Mouse (Mus musculus) heart, adult 9 months (tissue): ENCODE results near the gene Asb13.

Source experiments
- DNase-seq, 2 experiments: peaks; one replicate each; pipeline ENCODE4 v3.0.0; 2022; ENCODE audit warnings: low spot score in 2 of 2

Gene Asb13

DNA sequence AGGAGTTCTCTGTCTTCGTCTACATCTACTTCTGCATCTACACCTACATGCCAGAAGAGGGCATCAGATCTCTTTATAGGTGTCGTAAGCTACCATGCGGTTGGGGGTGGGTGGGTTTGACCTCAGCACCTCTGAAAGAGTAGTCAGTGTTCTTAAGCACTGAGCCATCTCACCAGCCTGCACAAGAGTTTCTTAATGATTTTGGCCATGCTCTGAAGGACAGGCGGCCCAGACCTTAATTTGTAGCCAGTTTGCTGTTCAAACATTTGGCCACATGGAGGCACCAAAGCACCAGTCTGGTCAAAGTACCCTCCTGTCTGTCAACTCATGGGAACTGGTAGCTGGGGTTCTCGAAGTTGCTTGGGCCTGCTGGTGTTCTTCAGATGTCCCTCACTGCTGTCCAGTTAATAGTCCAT is 31.5 kb downstream of the Asb13 start:
- peak; percentile 52 to 64 for DNase-seq

DNA sequence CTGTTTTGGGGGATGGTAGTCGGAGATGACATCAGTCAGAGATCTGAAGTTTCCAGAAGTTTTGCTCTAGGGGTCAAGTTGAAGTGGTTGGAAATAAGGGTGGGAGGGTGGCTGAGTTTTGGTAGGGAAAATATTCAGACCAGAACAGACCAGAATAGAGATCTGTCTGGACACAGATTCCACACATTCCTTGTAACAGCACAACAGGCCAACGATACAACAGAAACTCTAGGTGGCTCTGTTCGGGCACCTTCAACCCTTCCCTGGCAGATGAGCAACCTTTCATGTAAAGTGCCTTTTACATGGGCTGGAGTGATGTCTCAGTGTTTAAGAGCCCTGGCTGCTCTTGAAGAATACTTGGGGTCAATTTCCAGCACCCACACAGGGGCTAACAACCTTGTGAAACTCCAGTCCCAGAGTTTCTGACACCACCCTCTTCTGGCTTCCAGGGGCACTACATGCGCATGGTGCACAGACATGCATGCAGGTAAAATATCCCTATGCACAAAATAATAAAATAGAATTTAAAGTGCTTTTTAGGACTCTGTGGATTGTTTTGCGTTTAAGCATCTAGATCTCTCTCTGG is 33.5 kb downstream of the Asb13 start:
- no peak for DNase-seq

DNA sequence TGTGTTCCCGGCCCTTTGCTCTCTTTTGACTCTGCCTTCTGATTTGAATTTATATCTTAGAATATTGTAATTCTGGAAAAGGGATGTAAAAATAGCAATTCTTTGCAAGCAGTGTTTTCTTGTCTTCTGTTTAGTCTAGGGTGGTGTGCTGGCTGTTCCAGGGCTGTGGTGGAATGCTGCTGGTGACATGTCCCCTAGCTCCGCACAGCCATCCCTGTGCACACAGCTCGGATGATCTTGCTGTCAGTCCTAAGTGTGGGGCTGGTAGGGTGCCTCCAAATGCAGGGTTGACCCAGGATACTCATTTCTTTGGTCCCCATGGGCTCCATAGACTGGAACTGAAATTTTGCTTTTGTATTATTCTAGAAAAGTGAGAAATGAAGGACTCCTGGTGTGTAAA is 34.2 kb downstream of the Asb13 start:
- DNase-seq = no peak

DNA sequence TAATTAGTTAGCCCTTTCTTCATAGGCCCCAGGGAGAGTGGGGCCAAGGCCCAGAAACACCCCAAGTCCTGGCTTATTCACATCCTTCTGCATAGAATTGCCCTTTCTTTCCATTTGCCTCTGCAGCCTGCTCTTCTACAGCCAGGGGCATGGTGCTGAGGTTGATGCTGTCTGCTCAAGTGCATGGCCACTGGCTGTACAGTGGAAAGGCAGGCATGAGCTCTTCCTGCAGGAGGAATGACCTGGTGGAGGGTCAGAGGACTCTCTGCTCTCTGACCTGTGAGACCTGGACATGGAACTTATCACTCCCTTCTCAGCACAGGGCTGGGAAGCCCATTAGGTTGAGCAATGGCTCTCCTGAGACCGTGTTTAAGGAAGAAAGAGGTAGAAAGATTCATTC is 35.8 kb downstream of the Asb13 start:
- no peak for DNase-seq

DNA sequence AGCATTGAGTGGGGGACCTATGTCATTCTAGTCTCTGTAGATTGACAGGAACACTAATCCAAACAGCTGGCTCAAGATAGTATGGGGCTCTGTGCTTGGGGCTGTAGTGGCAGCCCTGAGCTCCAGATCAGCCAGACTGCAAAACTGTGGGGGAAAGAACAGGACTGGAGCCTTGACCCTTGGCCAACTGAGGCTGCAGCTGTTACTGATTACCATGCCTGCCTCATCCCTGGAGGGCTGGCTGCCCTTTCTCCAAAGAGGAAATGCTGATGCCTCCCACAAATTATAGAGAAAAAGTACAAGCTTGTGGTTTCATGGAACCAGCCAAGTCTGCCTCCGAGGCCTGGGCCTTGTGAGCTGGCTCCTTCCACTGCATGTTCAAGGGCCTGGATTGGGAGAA is 36.2 kb downstream of the Asb13 start:
- DNase-seq = peak; percentile 18 to 40

DNA sequence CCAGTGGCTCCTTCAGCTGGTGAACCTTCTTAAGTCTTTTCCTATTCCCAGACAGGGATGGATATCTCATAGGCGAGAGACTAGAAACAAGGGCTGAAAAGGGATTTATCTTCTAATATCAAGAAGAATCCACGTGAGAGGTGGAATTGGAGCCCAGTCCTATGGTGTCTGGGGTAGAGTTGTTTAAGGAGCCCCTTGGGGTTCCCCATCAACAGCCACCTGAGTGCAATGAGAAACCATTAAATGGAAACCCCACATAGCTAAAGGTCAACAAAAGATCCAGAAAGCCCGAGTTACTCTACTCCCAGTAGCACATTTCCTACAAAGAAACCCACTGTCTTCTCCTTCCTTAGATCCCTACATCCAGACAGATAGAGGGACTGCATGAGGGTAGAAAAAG is 39.3 kb downstream of the Asb13 start:
- no peak for DNase-seq

DNA sequence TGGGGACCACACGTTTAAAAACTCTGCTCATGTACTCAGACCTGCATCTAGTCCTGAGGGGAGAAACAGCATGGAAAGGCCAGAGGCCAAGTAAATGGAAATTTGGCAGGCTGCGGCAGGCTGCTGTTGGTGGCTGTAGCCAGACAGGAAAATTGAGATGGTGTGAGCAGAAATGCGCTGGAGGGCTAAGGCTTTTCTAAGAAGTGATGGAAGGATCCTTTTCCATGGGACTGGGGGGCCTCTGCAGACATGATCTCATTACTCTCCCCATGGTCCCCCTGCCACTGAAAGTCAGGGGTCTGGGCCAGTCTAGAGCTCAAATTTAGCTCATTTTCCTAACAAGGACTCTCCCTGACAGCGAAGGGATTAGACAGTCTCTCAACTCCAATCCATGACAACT is 39.8 kb downstream of the Asb13 start:
- no peak for DNase-seq

DNA sequence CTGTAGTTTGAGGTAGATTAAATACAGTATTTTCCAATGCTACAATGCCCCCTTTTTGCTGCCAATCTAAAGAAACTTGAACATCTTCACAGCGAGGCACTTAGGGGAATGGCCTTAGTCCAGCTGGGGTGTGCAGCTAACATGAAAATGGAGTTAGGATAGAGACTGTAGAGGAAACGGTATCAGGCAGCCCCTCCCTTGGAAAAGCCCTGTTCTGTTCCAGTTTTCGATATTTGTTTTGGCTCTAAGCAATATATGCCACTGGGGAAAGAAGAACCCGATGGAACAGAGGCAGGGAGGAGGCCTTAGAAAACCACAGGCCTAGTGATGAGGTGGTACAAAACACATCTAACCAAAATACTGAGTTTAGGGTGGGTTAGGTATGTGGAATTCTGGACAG is 42.0 kb downstream of the Asb13 start:
- DNase-seq = peak; percentile 21 to 23

DNA sequence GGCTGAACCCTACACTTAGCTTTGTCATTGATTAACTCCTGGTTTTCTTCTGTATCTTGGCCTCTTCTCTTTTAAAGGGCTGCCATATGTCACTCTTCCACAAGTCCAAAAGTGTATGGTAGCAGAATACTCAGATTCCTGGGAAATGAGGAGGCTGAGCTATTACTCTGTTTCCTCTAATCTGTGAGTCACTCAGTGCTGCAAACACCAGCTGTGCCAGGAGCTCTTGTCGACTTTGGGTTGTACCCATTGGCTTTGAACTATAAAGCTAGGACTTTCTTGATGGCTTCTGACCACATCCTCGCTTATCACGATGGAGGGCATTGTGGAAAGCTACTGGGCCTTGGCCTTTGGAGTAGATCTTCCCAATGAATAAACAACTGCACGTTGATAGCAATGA is 45.3 kb downstream of the Asb13 start:
- DNase-seq = no peak

DNA sequence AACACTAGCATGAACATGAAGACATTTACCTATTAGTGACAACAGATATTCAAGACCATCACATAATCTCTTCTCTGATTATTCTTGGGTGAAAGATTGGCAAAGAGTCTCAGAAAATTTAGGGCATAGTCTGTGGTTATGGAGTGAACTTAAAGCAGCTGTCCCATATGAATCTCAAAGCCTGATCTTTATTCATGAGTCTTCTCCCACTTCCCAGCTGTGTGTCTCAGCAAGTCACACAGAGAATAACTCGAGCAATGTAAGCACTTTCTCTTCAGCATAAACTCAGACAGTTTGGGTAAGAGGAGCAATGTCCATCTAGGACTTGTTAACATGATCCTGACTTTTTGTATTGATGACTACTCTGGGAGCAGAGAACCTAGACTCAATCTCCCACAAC is 52.5 kb downstream of the Asb13 start:
- DNase-seq = no peak

DNA sequence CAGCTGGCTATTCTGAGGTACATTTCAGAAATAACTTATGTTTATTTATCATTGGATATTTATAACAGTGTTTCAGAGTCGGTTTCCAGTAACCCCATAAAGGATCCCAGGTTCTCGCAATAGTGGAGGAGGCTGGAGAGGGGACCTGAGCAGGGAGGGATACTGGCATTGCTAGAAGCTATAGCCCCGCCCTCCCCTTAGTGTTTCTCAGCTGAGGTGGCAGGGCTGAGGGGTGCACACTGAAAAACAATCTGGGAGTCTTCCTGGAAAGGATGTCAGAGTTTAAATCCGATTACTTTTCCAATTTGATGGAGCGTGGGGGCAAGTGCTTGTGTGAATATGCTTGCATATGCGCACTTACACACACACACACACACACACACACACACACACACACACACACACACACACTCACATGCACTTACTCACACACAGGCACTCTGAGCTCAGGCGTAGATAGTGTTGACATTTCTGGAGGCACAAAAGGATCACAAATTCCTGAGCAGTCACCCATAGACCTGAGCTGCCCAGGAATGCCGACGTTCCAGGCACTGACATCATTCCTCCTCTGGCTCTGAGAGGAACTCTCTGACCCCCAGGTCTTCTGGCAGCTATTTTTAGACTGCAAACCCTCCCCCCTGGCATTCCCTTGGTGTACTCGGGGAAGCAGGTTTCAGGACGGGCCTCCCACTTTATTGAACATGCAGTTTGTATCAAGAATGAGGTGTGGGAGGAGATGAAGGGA is 60.9 kb downstream of the Asb13 start:
- peak; percentile 32 to 40 for DNase-seq

DNA sequence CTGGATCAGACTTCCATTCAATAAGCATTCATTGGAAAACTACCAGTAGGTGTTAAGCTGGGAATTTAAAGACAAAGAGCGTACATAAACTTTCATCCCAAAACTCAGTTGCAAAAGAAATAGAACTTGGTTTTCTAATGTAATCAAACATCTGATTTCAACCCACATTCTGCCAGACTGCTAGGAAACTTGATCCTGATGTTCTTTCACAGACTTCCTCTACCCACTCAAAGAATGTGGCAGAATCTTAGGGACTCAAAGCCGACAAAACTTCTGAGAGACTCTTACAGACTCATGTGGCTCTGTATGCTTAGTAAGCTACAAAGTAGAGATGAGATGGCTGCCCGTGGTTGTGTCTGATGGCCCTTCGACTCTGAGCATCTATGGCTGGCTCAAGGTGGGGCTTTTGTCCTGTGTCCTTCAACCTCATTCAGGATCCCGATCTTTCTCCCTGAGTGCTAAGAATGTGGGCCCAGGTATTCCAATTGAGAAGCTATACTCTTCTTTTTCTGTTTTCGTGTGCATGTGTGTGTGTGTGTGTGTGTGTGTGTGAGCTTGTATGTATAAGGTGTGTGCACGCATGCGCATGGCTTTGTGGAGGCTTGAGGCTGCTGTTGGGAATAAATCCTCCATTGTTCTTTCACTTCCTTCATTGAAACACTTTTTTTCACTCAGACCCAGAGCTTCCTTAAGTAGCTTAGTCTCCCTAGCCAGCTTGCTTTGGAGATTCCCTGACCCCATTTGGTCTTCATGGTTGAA is 63.3 kb downstream of the Asb13 start:
- DNase-seq = no peak

DNA sequence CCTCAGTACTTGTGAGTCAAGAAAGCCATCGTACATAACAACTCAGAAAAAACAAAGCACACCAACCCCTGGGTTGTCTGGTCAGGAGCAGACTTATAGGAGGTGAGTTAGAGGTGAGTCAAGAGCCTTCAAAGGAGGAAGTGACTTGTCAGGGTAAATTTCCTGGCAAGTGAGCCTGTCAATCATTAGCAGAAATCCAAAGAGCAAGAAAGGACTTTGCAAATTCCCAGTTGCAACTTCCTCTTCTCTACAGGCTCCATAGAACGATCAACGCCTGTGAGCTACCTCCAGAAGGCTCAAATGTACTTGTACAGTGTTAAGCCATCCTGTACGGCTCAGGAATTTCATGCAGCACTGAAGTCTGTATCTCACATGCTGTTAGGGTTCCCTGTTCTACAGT is 66.9 kb downstream of the Asb13 start:
- DNase-seq = no peak
